Mouse (Mus musculus) erythroblast, adult 5-6 weeks (primary cell): ENCODE results near the gene Plekhm2. TPM values are rescaled to one million over a fixed set of nuclear protein-coding genes. Genes with fewer than 3 reads are reported as not detected.
A peak's percentile ranks its signal among the peaks of the same experiment; 100 is the strongest.

Experiments
- ATAC-seq: replicated peaks from 2 replicates; pipeline ENCODE4 v1.8.0; 2016; ENCODE audit warnings: moderate number of reproducible peaks, mild to moderate bottlenecking, moderate TSS enrichment, inconsistent platforms; ENCODE audit not compliant: poor library complexity, low FRiP score, severe bottlenecking
- total RNA-seq, 2 experiments: library from RNA; stranded (forward) in 1 of 2; stranded (reverse) in 1 of 2; fragments of 150-400 nt in 1 of 2; fragments of 200-764, 138-1000 nt in 1 of 2; gene quantifications; 2 replicates each; pipeline versions ENCODE4 v1.2.3 to v1.2.4; 2015 to 2017; ENCODE audit warnings: low replicate concordance in 2 of 2

Plekhm2 gene
- total RNA-seq, 2 experiments from 2014 or later = 2.0 to 2.9 TPM

DNA sequence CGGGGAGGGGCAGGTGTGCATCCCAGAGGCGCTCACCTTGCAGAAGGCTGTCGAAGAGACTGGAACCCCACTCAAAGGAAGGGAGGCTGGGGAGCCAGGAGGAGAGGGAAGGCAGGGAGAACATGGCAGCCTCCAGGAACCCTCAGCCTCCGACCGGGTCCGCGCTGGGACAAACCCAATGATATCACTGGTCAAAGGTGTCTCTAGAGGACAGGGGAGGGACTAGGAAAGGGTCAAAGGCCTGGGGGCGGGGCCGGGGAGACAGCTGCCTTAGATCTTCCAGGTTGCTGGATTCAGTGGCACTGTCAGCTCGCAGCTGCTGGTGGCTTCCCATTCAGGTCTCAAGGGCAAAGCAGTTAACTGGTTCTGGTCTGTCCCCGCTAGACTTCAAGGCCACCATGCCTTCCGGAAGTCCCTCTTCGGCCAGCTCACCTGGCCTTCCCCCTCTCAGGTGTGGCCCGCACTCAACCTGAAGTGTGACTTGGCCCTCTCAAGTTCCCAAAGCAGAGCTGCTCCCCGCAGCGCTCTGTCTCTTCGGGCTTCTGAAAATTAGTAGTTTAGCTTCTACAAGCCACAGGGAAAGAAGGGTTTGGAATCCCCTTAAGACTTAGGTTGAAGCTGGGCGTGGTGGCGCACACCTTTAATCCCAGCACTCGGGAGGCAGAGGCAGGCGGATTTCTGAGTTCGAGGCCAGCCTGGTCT, 46.7 kb downstream of the Plekhm2 start:
- ATAC-seq = no peak

DNA sequence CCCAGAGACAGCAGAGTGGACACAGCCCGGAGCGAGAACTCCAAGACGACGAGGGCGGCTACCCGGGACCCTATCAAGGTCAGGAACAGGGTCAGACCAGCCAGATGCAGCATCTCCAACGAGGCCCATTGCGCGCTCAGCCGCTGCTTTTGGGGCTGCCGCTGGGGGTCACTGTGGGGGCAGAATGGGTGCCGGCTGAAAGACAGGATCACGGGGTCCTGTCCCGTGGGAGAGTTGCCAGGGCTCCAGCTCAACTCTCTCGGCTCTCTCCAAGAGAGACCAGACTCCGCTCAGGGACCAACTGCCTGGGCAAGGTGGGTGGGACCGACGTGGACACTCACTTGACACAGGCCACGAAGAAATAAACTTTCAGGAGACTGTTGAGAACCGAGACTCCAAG, 47.4 kb downstream of the Plekhm2 start:
- no peak for ATAC-seq

DNA sequence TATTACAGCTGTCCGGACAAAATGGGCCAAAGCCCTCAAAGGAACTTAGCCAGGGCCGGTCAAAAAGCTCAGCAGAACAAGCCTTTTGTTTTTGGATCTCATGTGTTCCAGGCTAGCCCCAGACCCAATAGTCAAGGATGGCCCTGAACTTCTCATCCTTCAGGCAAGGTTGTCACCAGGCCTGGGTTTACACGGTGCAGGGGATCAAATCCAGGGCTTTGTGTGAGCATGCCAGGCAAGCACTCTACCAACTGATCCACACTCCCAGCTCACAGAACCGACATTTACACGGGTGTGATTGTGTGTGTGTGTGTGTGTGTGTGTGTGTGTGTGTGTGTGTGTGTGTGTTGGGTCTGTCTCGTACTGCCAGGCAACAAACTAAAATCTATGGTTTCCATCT, 47.9 kb downstream of the Plekhm2 start:
- ATAC-seq = no peak

DNA sequence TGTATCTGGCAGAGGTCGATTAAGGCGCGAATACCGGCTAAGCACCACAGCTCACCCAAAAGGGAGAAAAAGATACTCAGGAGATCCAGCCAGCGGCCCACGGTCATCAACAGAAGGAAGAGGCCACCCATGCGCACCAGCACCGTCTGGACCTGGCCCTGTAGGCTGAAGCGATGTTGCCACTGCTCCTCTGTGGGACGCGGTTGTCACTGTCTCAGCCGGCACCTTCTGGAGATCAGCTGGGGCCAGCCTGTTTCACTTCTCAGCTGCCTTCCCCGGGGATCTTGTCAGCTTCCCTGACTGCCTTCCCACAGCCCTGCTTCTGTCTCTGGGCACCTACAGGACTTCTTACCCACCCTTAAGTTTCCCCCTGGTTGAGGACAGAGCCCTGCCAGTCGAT, 49.8 kb downstream of the Plekhm2 start:
- no peak for ATAC-seq

DNA sequence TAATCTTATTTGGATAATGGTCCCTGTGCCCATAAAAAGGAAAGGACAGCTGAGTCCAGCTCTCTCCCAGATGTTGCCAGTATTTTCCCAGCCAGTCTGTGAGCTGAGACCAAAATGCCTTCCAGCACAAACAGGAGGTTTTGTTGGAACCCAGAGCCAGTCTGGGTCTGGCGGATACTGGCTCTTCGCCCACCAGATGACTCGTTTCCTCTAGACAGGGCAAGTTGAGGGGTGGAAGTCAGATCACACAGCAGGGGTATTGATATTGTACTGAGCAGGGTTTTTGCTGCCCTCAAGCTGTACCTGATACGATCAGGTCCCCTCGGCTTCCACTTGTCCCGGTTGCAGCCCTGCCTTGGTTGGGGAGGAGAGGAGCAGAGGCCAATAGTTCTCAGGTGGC, 55.2 kb downstream of the Plekhm2 start:
- ATAC-seq = no peak

DNA sequence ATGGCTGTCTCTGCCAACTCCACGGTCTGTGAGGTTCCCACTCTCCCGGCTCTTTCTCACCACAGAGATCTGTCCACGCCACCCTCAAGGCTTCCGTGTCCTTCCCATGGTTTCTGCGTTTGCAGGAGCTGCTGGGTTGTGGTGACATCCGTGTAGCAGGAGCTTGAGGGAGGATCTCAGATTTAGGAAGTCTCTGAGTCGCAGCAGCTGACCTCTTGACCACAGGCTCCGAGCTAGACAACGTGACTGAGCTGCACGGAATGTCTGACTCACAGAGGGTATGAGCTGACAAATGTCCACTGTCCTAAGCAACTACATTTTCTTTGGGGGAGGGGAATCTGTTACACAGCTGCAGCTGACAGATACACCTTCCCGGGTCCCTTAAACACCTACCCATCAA, 58.8 kb downstream of the Plekhm2 start, which contains the start of gene Fblim1:
Gene Fblim1 (minus strand): TSS at position 236 of the 400 bp plus-strand sequence.
- ATAC-seq = no peak

DNA sequence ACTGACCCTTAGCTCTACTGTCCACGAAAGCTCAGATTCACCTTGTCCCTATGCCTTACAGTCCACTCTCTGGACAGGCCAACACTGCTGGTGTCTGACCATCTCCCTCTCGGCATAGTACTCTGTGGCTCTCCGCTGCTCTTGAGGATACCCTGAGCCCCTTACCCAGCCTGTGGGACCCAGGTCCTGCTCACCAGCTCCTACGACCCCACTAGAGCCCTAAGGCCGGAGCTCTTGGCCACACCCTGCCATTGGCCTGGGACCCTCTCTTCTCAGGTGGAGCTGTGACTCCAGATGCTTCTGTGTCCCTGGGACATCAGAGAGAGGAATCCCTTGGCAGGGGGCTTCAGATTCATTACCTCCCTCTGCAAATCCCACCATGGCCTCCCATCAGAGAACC, 59.3 kb downstream of the Plekhm2 start:
- ATAC-seq = no peak

DNA sequence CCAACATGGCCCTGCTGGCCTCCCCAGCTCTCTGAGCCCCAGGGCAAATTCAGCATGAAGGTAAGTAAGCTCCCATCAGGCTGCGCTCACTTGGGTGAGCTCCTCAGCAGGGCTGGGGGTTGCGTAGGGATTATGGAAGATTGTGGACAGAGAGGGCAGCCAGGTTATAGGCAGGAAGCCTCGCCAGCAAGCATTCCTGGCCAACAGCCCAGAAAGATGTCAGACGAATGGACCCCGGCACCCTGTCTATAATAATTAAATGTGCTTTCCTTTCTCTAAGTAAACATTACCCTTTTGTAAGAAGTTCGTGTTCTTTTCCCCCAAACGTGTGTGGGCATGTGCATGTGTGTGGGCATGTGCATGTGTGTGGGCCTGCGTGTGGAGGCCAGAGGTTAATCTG, 60.2 kb downstream of the Plekhm2 start:
- no peak for ATAC-seq

DNA sequence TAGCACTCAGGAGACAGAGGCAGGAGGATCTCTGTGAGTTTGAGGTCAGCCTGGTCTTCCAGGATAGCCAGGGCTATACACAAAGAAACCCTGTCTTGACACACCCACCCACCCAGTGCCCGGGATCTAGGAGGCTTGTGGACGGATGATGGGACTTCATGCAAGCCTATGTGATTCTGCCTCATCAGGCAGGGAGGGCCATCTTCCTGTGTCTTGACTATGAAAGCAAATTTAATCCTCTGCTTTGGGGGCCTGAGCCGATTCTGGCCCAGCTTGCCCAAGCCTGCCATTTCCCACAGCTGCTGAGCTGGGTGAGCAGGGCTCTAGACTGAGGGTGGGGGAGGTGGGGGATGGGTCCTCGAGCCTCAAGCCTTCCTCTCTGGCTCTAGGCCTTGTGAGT, 60.8 kb downstream of the Plekhm2 start:
- ATAC-seq = no peak

DNA sequence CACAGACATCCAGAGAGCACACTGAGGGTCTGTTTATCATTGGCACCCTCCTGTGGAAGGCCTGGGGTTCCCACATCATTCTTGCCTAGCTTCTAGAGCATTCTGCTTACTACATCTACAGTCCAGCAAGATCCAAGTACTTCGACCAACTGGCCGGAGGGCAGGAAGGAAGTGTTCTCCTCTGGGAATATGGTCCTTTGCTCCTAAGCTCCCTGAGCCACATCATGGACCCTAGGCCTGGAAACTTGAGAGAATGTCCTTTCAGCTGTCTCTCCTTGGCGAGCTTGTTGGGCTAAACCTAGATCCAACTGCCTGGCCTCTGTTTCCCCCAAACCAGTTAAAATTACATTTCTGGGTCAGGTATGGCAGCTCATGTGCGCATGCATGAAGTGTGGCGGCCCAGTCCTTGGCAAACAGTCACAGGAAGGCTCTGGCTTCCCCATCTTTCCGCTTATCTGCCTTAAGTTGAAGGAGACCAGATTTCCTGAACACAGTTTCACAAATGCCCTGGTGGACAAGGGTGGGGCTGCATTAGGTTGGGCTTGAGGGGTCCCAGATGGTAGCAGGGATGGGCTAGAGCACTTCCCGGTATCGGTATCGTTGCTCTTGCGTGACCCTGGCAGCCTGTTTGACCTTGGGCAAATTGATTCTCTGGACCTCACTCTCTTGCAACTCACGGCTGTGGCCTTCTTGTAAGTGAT, 62.0 kb downstream of the Plekhm2 start:
- ATAC-seq = no peak

DNA sequence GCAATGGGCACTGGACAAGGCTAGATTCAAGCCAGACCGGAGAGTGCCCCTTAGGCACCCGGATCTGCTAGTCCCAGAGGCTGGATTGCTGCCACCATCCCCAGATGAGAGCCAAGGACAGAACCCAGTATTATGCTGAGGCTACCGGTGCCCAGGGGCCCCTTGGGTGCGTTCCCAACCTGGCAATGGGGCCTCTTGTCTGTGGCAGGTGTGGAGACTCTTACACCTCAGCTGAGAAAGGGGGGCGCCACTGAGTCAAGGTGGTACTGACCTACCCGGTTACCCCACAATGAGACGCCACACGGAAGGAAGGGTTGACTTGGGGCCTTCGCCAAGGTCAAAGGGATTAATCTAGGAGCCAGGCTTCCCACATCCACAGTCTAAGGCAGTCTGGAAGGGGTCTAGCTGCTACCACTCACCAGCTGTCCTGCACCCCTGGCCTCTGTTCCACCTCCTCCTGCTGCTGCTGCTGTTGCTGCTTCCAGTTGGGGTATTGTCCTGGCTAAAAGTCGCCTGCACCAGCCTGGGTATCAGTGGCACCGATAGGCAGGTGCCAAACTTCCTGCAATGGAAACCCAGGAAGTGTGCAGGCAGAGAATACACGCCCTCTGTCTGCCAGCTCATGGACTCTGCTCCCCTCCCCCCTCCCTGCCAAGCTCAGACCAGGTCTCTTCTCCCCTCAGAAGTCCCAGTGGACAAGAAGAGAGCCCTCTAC, 63.4 kb downstream of the Plekhm2 start:
- ATAC-seq = no peak

DNA sequence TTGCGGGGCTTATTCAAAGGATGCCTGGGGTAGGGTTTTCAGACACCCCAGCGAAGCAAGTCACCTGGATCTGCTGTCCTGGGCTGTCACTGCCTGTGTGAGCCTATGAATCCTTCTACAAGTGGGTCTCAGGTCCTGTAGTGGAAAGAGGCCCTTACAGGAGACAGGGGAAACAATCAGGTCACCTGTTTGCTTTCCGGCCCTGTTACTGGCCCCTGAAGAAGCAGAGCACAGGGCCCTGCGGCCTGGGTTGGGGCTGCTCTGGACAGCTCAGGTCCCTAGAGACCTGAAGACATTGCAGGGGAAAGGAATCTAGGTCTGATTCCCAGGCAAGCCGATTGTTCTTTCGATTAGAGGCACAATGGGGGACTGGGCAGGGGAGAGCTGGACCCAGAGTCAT, 64.3 kb downstream of the Plekhm2 start:
- ATAC-seq = no peak

DNA sequence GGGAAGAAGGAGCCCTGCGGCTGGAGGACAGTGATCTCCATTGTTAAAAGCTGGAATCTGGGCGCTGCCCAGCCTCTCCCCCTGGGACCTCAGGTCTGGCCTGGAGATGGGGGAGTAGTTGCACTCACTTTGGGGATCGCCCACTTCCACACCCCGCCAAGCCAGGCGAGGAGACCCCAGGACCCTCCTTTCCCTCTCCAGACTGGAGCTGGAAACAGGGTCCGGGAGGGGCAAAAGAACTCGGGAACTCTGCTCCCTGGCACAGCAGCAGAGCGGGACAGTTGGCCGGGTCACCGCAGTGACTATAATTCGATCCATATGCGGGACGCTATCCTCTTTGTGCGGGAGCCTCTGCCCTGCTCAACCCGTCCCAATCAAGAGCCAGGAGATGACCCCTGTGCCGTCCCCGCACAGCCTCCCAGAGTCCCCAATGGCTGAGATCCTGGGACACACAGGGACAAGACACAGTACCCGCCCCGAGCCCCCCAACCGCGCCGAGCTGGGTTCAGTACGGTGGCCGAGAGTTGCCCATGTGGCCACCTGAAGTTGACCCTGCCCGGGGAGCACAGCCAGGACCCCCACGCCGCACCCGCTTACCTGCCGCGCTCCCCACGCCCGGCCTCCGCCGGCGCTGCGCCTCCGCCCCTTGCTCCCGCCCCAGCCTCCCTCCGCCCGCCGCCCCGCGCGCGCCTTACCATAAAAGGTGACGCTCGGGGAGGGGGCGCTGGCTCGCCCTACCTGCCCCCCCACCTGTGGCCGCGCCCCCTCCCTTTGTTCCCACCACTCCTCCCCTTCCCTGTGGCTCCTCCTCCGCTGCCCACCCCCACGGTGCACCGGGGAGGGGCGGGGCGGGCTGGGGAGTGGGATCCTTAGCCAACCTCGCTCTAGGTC, 65.2 kb downstream of the Plekhm2 start:
- ATAC-seq = no peak

DNA sequence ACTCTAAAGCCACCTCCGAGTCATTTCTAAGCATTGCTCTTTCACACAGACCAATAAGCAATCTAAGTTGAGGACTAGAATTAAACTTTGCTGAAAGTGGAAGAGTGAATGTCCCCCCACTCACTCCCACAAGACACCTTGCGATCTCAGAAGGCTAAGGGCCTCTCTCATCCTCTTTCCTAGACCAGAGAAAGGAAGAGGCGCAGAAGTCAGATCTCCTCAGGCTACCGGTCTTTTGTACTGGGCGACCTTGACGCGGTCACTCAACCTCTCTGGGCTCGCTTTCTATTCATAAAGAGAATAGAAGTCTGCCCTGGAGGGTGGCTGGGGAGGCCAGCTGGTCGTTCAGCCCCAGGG, 65.8 kb downstream of the Plekhm2 start:
- ATAC-seq = no peak

DNA sequence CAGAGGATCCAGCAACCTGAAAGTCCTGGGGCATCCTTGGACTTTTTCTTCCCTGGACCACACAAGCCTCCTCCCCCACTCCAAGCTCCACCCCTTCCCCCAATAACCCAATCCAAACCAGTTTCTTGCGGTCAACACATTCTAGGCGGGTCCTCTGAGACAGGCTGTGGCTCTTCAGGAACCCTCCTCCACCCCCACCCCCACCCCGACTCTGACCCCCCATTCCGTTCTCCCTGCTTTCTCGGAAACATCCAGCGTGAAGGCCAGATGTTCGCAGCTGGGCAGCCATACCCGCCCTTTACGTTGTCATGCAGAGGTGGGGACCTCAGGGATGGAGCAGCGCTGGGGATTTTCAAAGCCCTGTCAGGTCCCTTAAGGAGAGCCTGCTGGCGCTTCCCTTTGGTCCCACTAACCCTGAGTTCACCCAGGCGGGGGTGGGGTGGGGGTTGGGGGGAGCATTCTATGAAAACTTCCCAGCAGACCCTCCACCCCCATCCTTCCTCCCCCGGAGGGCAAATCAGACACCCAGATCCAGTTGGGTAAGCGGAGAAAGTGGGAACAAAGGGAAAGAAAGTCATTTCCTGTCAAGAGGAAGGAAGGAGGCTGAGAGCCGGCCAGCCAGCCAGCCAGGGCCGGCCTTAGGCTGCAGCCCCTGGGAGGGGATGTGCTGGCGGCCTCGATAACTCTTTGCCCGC, 66.4 kb downstream of the Plekhm2 start:
- no peak for ATAC-seq

DNA sequence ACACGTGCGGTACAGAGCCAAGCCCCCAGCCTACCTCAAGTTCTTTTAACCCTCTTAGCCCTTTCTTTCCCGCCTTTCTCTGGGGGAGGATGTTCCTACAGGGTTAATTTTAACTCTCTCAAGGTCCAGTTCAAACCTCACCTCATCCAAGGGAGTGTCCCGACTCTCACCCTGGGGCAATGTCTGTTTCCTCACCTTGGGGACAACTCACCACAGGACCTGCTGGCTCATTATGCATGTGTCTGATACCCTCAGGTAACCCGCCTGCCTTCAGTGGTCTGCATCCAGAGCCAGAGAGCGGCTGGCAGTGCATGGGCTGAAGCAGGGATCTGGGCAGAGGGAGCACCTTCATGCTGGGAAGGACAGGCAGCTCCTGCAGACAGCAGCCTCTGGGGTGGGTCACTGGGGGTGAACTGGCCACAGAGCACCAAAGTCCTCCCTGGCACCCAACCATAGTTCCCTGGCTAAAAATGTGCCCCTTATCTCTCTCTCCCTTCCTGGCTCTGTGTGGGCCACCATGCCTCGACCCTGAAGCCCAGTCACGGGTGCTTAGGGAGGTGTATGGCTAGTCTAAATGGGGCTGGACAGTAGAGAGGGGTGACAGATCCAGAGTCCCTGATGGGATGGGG, 67.9 kb downstream of the Plekhm2 start:
- no peak for ATAC-seq

DNA sequence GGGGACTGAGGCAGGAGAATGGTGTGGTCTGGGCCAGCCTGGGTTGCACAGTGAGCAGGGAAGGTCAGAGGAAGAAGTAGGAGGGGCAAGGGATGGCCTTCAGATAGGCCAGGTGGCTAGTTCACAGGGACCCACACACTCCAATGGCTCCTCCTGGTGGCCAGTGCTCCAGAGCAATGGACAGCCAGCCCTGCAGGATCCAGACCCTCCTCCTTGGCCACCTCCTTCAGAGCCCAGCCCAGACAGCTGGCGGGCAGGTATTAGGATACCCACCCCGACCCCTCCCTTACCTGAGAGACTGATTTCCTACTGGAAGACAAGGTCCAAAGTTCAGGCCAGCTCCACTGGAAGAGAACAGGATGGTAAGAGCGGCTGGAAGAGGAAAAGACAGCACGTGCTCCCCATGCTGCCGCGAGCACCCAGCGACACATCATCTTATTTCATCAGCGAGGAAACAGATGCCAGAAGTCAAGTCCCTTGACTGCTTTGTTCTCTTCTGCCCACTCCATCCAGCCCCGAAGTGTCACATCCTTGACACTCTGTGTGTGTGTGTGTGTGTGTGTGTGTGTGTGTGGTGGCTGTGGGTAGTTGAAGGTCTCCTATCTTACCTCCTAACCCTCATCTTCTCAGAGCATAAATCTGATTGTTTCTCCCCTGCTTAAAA, 69.0 kb downstream of the Plekhm2 start:
- ATAC-seq = 0 out of 2 replicates have a peak, but pooled peaks have one; percentile 29

DNA sequence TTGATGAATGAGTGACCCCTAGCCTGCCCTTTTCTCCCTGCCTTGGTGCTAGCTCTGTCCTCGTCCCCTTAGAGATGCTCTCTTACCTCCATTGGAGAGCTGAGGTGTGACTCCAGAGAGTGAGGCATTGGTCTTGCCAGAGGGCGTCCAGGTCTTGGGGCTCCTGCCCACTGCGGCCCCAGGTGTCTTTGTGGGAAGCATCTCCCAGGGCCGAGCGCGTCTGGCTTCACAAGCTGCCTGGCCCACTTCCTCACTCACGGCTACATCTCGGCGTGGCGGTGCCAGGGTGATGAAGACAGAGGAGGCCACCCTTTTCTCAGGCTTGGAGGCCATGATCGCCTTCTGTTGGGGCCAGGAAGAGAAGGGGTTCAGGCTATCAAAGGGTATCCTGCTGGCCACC, 69.6 kb downstream of the Plekhm2 start:
- ATAC-seq = no peak

DNA sequence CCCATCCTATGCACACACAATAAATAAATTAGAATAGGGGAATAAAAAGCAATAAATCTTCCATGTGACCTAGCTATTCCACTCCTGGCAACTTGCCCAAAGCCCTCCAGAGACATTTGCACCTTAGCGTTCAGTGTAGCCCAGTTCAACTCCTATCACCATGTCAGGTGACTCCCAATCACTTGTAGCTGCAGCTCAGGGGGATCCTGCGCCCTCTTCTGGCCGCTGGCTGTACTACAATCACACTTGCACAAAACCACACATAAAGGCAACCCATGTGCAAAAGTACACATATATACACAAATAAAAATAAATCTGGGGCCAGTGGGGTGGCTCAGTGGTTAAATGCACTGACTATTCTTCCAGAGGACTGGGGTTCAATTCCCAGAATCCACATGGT, 73.2 kb downstream of the Plekhm2 start:
- ATAC-seq = peak; percentile 75
